Mouse (Mus musculus) adrenal gland, adult 2 months (tissue): Measurements from ENCODE around the gene Syk. TPM values are rescaled to one million over a fixed set of nuclear protein-coding genes. Genes with fewer than 3 reads are reported as not detected.
A peak's percentile ranks its signal among the peaks of the same experiment; 100 is the strongest.

ENCODE experiments used
- DNase-seq: peaks from one replicate; pipeline ENCODE4 v3.0.0; 2021
- polyA plus RNA-seq: library from polyadenylated mRNA; depleted of rRNA; stranded (reverse); fragments of >200 nt; gene quantifications from 2 replicates; pipeline ENCODE4 v1.2.3, GENCODE M21; 2012
- total RNA-seq, 2 experiments: library from RNA; stranded (reverse); gene quantifications; 2 replicates each; pipeline ENCODE4 v1.2.3; 2021

Syk gene
- total and polyA plus RNA-seq, 3 experiments: 1.6 to 5.8 (median 5.1) TPM

DNA sequence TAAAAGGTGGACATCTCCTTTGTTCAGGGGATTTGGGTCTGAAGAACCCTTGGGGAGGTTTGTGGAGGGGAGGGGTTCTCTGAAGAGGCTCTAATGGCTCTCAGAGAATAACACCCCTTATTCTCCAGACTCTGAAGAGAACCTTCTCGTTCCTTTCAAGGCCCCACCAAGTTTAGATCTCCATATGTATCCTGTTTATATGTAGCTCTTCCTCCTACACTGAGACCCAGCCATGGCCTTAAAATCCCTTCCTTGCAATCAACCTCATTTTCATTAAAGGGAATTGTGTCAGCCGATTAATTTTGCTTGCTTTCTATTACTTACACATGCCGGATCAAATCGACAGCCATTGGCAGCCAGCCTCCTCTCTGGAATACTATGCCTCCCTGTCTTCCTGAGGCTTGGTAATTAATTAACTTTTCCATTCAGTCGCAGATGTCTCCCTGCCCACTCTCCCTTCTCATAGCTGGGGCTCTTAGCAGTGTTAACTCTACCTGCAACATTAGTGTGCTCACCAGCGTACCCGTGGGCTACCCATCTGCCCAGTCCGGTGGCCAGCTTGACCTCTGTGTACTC is 13.7 kb upstream of the Syk start:
- no peak for DNase-seq

DNA sequence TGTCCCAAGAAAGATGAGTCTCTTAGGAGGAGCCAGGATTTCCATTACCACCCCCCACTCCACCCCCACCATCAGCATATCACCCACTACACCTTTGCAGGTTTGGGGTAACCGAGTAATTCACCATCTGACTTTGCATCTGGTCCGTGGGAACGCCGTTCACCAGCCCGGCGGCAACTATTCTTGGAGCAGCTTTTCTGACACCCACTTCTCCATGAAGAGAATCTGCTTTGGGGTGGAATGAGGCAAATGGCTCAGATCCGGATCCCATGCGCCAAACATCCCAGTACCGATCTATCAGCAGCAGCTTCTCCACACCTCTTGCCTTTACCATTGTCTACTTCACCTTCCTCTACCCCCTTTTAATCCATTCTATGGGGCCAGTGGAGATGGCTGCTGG is 12.7 kb upstream of the Syk start:
- DNase-seq: no peak

DNA sequence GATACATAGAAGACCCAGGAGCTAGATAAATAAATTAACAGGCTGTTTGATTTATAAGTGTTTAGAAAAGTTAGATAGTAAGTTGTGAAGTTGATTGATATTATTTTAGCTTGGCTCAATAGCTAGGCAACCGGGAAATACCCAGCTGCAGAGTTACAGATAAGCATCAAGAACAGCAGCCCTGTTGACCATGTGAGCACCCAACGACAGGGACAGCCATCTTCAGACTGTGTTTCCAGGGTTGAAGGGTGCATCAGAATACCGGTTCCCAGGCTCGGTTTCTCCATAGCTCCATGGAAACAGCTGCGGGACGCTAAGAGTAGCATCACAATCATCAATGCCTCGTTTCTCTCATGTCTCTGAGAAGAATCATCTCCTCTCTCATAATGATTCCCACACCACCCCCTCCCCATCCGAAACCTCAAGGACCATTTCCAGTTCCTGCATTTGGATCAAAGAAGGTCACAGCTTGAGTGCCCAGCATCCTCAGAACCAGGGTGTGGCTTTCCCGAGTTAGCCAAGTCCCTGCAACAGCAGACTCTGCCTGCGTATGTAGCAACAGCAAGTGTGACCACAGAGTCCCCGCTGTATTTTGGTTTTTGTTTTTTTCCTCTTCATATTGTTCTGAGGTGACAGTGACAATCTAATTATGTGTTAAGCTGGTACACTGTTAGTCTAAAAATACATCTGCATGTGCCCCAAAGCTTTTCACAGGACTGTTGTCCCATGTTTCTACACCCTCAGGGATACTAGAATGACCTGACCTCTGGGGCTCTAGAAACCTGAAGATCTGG is 11.2 kb upstream of the Syk start:
- no peak for DNase-seq

DNA sequence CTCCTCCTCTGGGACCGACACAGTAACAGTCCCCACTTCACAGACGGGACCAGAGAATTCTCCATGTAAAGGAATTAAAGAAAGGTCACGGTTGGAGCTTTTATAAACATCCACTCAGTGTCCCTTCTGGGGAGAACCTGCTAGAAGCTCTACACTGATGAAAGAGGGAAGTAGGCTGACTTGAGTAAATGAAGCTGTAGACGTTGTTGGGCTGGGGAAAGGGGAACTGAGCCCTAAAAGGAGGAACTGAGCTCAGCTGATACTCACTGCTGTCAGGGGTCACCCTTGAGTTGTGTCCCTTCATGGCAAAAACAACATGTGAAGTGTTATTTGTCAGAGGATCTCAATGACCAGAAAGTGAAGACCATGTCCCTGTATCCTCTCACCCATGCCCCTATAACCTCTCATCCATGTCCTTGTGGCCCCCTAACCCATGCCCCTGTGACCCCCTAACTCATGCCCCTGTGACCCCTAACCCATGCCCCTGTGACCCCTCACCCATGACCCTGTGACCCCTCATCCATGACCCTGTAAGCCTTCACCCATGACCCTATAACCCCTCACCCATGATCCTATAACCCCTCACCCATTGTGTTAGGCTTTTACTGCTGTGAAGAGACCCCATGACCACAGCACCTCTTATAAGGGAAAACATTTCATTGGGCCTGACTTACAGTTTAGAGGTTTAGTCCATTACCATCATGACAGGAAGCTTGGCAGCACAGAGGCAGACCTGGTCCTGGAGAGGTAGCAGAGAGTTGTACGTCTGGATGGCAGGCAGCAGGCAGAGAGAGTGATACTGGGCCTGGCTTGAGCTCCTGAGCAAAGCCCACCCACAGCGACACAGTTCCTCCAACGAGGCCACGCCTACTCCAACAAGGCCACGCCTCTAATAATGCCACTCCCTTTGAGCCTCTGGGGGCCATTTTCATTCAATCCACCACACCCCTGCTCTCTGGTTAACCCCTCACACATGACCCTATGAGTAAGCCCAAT is 10.2 kb upstream of the Syk start:
- DNase-seq: peak; percentile 7

DNA sequence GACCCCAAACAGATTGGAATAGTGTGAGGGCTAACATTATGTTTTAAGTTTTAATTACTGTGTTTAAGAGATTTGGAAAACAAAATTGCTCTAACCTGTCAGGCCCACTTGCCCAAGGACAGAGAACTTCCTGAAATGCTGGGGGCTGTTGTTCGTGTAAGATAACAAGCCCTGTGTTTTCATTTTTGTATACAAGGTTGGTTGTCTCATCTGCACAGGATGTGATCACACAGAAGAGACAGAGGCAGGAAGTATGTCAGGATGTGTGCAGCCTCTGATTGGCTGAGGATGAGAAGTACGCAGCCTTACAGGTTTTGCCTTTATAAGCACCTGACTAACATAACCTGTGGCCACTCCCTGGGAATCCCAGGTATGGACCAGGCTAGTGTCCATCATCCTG is 8.7 kb upstream of the Syk start:
- no peak for DNase-seq

DNA sequence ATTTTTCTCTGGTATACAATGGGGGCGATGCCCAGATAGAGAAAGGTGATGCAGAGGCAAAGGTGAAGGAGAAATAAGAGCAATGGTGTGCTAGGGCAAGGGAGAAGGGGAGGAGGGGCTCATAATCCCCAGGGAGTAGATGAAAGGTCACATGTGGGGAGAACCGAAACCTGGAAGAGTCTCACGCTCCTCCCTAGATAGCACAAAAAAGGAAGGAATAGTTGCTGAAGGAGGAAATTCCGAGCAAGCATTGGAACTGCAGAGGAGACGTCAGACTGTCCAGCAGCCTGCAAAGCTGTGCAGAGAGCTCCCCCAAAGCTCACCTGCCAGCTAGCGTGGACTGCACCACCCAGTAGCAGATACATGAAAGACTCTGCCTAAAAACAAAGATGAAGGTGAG is 7.5 kb upstream of the Syk start:
- DNase-seq: no peak

DNA sequence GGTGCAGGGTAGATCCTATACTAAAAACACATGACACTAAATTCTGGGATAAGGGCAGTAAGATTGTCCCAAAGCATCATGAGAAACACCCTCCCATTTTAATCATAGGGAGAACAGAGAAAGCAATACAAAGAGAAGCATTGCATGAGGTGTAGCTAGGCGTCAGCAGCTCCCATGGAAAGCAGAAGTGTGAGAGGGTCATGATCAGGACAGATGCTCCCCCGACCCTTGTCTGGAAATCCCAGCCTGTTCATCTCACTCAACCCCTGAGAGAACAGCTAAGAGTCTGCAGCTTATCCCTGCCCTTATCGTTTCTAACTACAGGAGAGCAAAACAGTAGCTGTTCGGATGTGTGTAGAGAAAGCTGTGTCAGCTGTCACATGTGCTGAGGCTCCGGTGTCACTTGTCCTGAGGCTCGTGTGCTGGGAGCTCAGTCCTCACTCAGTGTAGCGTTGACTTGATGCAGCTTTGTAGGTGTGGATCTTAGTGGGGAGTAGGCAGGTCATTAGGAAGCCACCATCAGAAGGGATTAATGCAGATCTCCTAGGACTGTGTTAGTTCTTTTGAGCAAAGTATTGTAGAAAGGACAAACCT is 6.9 kb upstream of the Syk start:
- no peak for DNase-seq

DNA sequence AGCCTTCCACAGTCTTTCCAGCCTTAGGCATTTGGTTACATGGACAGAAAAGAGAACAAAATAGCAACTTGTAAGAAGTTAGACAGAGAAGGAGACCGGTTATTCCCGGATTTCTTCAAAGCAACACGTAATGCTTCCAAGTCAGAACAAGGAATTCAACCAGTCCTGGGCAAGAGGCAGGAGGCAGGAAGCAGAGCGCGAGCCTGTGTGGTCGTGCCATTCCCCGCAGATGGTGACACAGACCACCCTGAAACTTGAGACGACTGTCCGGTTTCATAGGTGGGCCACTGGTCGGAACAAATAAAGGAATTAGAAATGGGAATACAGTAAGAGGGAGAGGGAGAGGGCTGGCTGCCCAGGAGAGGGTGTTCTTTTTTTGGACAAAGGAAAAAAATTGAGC is 6.1 kb upstream of the Syk start:
- DNase-seq: no peak

DNA sequence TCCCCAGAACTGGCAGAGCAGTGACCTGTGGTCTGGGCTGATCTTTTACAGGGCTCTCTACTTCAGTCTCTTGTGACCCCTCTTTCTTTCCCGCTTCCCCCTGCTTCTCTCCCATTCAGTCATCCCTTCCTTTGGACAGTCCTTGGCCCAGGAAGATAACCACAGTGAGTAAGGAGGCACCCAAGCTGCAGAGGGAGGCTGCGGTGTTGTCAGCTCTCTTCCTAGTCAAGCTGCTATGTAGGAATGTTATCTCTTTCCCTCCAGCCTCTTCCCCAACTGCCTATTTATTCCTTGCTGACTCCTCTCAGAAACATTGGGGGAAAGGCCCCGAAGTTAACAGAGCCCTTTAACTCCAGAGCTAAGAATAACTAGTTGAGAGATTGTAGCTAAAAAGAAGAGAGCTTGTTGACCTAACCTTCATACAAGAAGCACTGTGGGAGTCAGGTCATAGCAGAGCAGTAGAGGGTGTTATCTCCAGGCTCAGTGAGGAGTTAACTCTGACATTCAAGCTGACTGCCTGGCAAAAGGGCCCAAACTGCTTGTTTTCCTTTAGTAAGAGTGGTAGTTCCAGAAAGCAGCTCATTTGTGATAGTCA is 5.5 kb upstream of the Syk start:
- no peak for DNase-seq

DNA sequence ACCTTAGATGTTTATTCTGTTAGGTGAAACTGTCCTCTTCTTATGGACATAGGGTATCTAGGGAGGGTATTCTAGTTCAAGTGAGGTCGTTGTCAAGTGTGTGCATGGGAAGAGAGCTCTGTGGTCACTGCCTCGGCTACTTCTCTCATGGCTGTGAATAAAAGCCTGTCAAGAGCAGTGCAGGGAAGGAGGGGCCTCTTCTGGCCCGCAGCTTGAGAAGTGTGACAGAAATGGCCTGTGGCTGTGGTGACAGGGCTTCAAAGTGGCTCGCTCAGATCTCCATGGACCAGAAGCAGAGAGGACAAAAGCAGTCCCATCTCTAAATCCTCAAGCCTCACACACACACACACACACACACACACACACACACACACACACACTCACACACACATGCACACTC is 5.0 kb upstream of the Syk start:
- DNase-seq: no peak

DNA sequence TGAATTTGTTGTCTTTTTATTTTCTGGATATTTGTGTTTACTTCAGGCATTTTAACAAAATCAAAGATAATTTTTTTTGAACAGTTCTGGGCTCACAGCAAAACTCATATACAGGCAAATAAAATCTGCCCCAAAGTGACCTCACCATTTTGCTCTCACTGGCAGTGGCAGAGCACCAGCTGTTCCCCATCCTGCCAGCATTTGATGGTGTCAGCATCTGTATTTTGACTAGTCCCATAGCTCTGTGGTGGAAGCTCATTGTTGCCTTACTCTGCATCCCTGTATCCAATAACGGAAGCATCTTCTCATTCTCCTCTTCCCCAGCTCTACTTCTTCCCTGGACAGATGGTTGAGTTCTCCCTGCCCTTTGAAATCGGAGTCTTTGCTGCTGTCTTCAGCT is 4.2 kb upstream of the Syk start:
- DNase-seq: no peak

DNA sequence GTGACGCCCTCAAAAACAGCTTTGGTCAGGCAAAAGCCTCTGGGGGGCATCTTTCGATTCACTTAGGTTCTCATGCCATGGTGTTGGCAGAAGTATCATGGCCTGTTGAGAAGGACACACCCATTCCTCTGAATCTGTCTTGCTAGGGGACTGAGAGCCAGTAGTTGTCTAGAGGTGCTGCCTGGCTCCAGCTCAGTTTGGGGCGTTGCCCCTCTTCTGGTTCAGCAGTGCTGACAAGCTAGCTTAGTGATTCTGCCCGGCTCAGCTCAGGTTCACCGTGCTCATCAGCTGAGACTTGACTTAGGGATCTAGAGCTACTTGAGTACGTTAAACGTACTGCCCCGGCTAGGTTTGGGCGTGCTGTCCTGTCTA is 481 bp upstream of the Syk start:
- no peak for DNase-seq

DNA sequence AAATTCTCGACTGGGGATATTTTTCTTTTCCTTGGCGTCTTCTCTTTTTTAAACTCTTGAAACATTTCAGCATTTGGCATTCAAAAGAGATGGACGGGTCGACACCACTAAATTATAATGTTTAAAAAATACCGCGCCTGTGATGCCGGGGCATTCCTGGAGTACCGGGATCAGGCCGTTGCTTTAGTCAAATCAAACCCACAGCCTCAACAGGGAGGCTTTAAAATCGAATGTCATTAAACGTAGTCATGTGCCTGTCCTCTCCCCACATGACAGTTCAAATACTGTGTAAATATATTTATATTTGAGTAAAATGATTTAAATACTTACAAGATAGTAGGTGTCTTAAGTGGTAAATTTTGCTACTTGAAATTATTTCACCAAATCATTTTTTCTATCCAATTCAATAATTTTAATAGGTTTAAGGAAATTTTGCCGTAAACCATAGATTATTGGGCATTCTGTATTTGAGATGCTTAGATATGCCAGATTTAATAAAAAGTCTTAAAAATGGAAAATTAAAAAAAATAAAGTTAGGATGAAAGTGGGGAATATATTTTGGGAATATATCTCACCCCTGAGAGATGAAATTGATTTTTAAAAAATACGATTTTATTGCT is 1.1 kb downstream of the Syk start:
- no peak for DNase-seq

DNA sequence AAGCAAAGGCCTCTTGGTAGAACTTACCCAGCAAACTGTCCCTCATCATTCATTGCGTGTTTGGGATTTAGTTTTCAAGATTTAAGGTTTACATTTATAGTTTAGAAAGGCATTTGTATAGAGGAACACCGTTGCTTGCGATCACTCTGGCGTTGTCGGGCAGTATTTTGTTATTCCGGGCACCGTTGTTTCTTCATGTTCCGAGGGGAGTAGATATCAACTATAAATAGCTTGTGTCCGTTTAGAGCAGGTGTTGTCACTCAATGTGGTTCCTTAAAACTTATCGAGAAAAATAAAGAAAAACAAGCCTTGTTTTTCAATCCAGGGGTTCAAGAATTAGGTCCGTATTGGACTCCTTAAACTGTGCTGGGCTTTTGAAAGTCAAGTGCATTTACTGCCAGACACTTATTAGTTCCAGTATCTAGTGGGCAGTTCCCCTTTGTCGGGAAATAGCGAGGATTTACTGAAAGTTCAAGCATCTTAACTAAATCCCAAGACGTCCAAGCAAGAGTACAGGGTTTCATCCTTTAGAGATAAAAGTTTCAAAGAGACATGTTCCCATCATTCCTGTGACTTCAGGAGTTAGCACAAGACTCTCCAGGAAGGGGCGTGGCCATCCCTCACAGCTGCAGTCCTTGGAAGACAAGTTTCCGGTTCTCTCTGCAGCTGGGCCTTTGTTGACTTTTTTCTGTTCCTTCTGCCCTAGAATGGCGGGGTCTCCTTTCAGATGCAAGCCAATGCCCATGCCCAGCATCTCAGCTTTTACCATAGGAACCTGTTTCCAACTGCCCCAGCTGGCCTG is 1.9 kb downstream of the Syk start:
- no peak for DNase-seq

DNA sequence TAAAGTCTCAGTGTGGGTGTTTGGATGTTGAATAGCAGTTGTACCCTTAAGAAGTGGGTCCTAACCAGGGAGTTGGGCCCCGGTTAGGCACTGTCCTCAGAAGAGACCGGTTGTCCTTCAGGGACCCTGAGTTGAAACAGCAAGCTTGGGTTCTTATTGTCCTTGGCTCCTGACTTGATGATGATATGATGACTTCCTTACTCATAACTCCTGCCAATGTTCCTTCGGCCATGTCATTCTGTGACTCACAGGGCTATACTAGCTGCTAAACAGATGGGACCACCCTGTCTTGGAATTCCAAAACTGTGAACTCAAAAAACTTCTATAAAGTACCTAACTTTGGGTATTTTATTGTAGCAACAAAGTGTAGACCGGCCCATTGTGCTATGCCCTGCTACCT is 4.8 kb downstream of the Syk start:
- no peak for DNase-seq

DNA sequence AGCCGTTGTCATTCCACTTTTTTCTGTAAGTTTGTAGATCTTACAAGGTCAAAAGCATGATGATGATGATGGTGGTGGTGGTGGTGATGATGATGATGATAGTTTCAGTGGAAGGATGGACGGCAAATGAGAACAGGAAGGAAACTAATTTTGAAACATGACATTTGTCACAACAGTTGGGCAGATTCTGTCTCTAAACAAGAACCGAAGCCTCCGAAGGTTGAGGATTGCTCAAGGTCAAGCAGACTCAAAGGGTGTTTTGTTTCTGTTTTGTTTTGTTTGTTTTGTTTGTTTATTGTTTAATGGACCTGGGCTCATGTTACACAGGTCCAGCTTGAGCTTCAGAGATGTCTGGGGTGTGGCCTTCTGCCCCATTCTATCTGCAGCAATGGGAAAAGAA is 6.1 kb downstream of the Syk start:
- no peak for DNase-seq

DNA sequence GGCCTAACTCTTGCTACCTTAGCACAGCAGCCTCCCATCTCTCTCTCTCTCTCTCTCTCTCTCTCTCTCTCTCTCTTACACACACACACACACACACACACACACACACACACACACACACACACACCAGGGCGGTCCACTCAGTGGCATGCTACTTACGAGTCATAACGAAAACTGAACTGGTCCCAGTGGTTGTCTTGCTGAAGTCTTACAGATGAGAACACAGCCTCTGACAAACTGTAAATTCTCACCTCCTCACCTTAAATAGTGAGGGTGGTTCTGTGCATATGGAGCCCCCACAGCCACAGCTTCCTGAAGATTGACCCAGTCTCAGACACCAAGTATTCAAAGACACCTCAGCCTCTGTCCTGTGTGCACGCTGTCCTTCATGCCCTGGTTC is 8.9 kb downstream of the Syk start:
- DNase-seq: no peak

DNA sequence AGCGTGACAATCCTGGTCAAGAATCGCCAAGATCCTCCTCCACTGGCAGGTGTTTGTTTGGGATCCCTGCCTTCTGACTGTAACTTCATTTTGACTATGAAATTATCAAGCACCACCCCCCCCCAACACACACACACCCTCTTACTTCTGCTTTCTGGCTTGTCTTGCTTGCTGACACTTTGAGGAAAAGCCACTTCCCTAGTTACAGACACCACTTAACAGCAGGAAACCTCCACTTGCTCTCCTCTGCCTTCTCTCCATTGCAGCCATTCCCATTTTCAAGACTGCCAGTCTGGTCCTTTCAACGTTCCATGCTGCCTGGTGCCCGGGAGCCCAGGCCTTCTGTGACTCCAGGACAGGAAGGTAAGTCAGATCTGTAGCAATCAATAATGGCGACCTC is 13.7 kb downstream of the Syk start:
- no peak for DNase-seq

DNA sequence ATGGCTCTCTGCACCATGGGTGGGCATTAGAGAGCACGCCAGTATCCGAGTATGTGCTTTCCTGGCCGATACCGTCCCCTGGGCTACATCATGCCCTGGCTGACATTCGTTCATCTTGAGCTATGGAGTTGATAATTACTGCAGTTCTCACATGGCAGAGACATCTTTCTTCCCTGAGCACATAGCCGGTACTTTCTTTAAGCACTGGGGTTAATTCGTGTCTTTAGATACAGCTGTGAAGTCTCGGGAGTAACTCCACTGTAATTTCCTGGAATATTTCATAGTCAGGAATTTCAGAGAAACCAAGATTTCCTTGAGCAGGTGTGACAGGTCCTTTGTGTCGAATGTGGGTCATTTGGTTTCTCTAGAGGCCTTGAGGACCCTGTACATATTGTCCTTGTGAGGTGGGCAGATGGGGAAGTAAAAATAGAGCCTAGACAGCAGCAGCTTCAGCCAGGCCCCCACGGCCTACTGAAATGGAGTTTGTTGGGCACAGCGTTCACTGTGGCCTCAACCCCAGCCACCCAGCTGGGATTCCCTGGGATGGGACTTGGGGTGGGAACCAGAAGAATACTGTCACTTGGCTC is 14.2 kb downstream of the Syk start:
- no peak for DNase-seq

DNA sequence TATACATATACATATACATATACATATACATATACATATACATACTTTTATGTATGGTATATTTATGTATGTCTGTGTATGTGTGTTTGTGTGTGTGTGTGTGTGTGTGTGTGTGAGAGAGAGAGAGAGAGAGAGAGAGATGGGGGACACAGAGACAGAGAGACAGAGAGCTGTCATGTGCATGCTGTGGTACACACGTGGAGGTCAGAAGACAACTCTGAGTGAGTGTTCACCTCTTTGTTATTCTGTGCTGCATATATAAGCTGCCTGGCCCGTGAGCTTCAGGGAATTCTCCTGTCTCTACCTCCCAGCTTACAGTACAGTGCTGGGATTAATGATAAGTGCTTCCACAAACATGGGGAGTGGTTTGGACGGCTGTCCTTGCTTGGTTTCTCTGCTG is 15.3 kb downstream of the Syk start:
- no peak for DNase-seq
